Mouse (Mus musculus) heart, postnatal 36 days (tissue): ENCODE results near the gene Morc1. TPM values are rescaled to one million over a fixed set of nuclear protein-coding genes. Genes with fewer than 3 reads are reported as not detected.

Experiments
- DNase-seq, 2 experiments: peaks; one replicate each; pipeline ENCODE4 v3.0.0; 2021 to 2022
- intact Hi-C: fragments of 180-260 bp; cut with DNase I; formaldehyde crosslinking; loops from one replicate; pipeline ENCODE4 v1.15.1; 2025
- total RNA-seq, 2 experiments: library from RNA; stranded (reverse); gene quantifications; 2 replicates each; pipeline ENCODE4 v1.2.3; 2021

Morc1 gene
- total RNA-seq, 2 experiments from 2014 or later, result not detected

GRCm38 (mm10) chr16:48623447-48623846 lies 192.4 kb downstream of the Morc1 start:
- intact Hi-C loops, result no loop called here
- no peak for DNase-seq

GRCm38 (mm10) chr16:48626186-48626585 lies 195.1 kb downstream of the Morc1 start:
- intact Hi-C loops, result no loop called here
- no peak for DNase-seq

DNA sequence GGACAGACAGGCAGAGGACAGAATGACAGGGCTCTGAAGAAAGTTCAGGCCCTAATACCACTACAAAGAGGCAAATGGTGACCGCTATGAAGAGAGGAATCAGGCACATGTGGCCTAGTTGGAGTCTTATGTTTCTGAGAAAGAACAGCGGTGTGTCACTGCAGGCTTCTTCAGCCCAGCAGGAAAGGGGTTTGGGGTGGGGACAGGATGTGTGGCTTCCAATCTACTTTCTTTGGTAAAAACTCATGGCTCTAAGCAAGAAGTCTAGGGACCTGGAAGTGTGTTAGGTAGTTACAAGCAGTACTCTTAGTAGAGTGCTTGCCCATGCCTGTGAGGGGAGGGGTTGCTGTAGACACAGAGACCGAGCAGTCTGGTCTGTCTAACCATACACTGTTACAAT lies 196.3 kb downstream of the Morc1 start:
- intact Hi-C loops, result no loop called here
- DNase-seq, result no peak

- intact Hi-C loops, result no loop called here
- DNase-seq, result no peak
These were observed 198.7 kb downstream of the Morc1 start for GRCm38 (mm10) chr16:48629710-48630109.

DNA sequence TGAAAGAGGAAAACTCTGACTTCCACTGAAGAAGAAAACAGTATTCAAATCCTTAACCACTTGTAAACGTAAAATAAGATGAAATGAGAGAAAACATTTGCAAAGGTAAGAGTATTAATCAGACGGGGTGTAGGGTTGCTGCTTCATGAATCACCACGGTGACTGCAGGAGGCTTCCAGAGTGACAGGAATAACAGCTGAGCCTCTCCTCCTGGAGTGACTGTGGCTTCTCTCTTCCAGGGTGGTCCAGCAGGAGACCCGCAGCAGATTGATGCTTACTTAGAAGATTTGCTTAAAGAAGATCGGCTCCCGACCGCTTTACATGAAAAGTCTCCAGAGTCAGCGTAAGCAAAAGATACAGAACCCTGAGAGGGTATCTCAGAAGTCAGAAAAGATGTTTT lies 199.4 kb downstream of the Morc1 start:
- intact Hi-C loops, result no loop called here
- no peak for DNase-seq

- intact Hi-C loops, result no loop called here
These were observed 201.3 kb downstream of the Morc1 start for GRCm38 (mm10) chr16:48632351-48632750.

DNA sequence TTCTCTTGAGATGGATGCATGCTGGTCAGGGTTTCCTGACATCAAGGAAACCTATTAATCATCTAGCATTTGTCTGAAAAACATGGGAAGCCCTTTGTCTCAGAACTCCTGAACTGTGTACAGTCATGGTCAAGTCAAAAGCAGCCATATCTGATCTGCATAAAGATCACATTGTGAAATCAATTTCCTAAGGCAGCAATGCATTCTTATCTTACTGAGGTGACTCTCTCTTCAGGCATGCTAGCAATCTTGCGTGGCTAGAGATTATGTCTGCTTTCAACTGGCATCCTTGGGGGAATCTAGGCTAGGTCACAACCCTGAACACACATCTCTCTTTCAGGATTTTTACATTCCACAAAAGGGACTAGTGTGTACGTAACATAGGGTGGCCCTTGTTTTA lies 215.2 kb downstream of the Morc1 start:
- intact Hi-C loops, result no loop called here
- no peak for DNase-seq

More at GRCm38 (mm10) chr16:48632351-48632750, 201.3 kb downstream of the Morc1 start:
- no peak for DNase-seq

- intact Hi-C loops, result no loop called here
These were observed 240.7 kb downstream of the Morc1 start for GRCm38 (mm10) chr16:48671696-48672095.

GRCm38 (mm10) chr16:48672664-48673063 lies 241.6 kb downstream of the Morc1 start:
- intact Hi-C loops, result no loop called here
- no peak for DNase-seq

More at GRCm38 (mm10) chr16:48671696-48672095, 240.7 kb downstream of the Morc1 start:
- DNase-seq, result no peak

DNA sequence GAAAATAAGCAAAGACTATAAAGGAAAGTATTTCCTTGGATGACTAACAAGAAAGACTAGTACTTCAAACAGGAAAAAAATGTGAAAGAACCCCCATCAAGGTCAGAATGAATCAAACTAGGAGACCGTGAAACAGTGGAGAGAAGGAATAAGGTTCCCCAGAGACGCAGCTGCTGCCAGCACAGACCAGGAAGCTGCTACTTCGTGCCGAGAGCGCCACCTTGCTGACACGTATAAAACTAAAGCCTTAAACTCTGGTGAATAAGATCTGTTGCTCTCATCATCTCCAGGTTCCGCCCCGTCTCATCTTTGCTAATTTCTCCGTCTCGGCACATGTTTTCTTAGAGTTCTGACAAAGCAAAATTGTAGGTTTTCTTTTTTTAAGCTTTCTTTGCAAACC lies 244.6 kb downstream of the Morc1 start:
- intact Hi-C loops, result no loop called here
- peak; percentile 45 to 64 for DNase-seq

DNA sequence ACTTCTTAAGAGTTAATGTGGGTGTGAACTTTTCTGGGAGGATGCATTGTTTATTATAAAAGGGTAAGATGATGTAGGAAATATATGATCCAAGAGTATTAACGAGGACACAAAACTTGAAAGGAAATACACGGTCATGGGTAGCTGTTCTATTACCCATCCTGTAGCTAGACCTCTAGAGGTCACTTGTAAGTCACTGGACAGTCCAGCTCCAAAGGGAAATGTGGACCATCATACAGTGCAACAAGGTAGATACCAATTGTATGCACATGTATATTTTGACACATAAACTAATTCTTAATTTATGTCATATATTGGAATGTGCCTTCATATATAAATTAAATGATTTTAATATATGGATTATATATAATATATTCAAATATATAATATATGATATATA lies 245.2 kb downstream of the Morc1 start:
- intact Hi-C loops, result no loop called here
- no peak for DNase-seq

DNA sequence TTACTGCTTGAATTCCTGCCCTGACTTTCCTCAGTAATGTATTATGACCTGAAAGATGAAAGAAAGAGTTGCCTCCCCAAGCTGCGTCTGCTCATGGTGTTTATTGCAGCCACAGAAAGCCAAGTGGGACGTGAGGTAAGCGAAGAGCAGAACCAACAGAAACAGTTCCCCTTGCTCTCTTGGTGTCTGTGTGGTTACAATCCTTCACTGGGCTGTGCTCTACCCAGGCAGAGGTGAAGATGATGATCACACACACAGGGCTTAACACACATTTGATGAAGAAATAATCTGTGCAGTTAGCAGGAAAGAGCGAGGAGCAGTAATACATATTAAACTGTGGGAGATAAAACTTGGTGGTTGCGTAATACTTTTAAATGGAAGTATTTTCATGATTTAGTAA lies 246.3 kb downstream of the Morc1 start:
- DNase-seq, result no peak
- intact Hi-C loops, result no loop called here

- DNase-seq, result no peak
These were observed 247.0 kb downstream of the Morc1 start for GRCm38 (mm10) chr16:48678029-48678428.

More at GRCm38 (mm10) chr16:48678029-48678428, 247.0 kb downstream of the Morc1 start:
- intact Hi-C loops, result no loop called here

Other genes starting within 250 kb of the Morc1 start
- not detected for gene Dppa4, start 147.5 kb upstream of the Morc1 start, total RNA-seq
- gene Dppa2, start 127.3 kb upstream of the Morc1 start, total RNA-seq, result not detected
- not detected for gene Gm5485, start 18.8 kb upstream of the Morc1 start, total RNA-seq